Mouse (Mus musculus) neural tube, embryonic 15.5 days (tissue): ENCODE data around the gene Slit3. TPM values are rescaled to one million over a fixed set of nuclear protein-coding genes. Genes with fewer than 3 reads are reported as not detected.

ENCODE experiments used
- ATAC-seq: fragments of 200-750 bp; cut with Nextera tagmentation; 2 replicates; pipeline ENCODE4 v1.8.0; 2017; ENCODE audit warnings: mild to moderate bottlenecking, moderate TSS enrichment, moderate library complexity; ENCODE audit not compliant: low FRiP score
- H3K27ac ChIP-seq: fragments of 300-500 bp; sonication (generic); replicated peaks from 2 replicates; pipeline ENCODE4 v1.5.1; 2015; ENCODE audit warnings: mild to moderate bottlenecking, inconsistent platforms
- H3K27me3 ChIP-seq: fragments of 300-500 bp; sonication (generic); replicated peaks from 2 replicates; pipeline ENCODE4 v1.6.1; 2015; ENCODE audit warnings: inconsistent platforms
- H3K36me3 ChIP-seq: fragments of 300-500 bp; sonication (generic); 2 replicates; pipeline ENCODE4 v1.6.1; 2015; ENCODE audit warnings: inconsistent platforms
- H3K4me1 ChIP-seq: fragments of 300-500 bp; sonication (generic); 2 replicates; pipeline ENCODE4 v1.6.1; 2015; ENCODE audit warnings: inconsistent platforms
- H3K4me2 ChIP-seq: fragments of 300-500 bp; sonication (generic); 2 replicates; pipeline ENCODE4 v1.6.1; 2015; ENCODE audit warnings: inconsistent platforms, mild to moderate bottlenecking, moderate library complexity
- H3K4me3 ChIP-seq: fragments of 300-500 bp; sonication (generic); replicated peaks from 2 replicates; pipeline ENCODE4 v1.5.1; 2015; ENCODE audit warnings: mild to moderate bottlenecking, inconsistent platforms
- H3K9ac ChIP-seq: fragments of 300-500 bp; sonication (generic); replicated peaks from 2 replicates; pipeline ENCODE4 v1.6.1; 2015; ENCODE audit warnings: mild to moderate bottlenecking, inconsistent platforms
- H3K9me3 ChIP-seq: fragments of 300-500 bp; sonication (generic); replicated peaks from 2 replicates; pipeline ENCODE4 v1.6.1; 2016; ENCODE audit warnings: inconsistent platforms
- WGBS: fragments of 180-500 bp; shearing (Covaris S2); methylation state at CpG from one replicate; pipeline ENCODE4 v1.1.7; 2015; ENCODE audit warnings: mixed read lengths; 5-methylcytosine and 5-hydroxymethylcytosine counted together
- polyA plus RNA-seq: library from polyadenylated mRNA; unstranded; fragments of >200 nt; fragmentation: Nextera tagmentation; extraction: Ambion mirVana; gene quantifications from 2 replicates; pipeline ENCODE4 v1.2.1, GENCODE M21; 2015

Slit3 gene
- polyA plus RNA-seq, 1 experiment from 2014 or later, result 26.2 TPM

DNA sequence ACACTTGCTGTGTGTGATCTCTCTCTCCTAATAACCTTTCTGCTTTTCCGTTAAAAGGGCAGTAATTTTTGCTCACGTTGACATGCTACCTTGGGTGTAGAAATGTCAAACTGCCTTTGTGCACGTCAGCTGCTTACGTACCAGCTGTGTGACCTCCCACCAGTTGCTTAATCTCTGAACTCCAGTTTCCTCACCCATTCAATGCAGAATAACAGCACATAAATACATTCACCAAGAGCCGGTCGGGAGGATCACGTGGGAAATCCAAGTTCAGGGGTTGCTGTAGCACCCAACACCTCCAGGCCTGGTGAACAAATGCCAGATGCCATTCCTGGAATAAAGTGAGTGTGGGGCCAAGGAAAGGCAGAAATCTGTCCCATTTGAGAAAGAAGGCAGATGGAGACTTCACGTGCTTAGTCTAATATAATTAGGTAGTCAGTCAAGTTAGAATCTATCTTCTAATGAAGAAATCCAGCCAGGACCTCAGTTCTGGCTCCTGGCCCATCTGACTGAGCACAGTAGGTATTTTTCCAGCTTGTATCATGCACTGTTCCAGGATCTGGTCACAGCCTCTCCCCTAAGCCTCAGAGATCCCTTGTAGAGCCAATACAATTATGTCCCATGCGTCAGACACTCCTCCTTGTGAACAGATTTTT is 268.9 kb downstream of the Slit3 start:
- Histone ChIP-seq H3K9me3 (no peaks in the 10 kb centered on the region), H3K36me3 (no peaks in the 10 kb centered on the region), H3K27ac (no peak overlapping the region), H3K4me1 (peaks cover 8% of the 10 kb centered on the region; the same call in 1 of the 2 replicates), H3K4me2 (no peak overlapping the region), H3K27me3 (peaks cover 18% of the 10 kb centered on the region; the same call in 1 of the 2 replicates), H3K9ac (no peak overlapping the region), H3K4me3 (no peak overlapping the region)
- 79% methylated on average over 9 of the region's 9 CpGs for WGBS
- no peak for ATAC-seq

DNA sequence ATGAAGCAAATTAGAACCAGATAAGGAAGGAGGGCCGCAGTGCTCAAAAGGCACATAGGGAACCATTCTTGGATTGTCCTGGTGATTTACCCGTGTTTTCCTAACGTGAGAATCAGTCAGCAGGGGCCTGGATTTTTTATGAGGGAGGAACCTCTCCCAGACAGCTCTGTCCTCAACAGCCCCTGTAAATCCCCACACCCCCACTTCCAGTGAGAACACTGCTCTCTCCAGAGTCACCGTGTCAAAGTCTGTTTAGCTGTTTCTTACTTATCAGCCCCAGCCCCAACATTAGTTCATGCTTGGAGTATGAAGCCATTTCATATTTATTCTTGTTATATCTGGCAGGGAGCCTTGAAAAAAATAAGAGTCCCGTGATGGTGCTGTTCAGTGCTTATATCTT is 272.8 kb downstream of the Slit3 start:
- ATAC-seq, result no peak
- no peaks in the 10 kb centered on the region for H3K36me3 ChIP-seq
- 16% methylated on average over 5 of the region's 5 CpGs for WGBS

GRCm38 (mm10) chr11:35395376-35395775 is 274.4 kb downstream of the Slit3 start:
- 59% methylated on average over 8 of the region's 8 CpGs for WGBS
- Histone ChIP-seq H3K9ac (no peak overlapping the region), H3K9me3 (no peaks in the 10 kb centered on the region), H3K4me3 (no peak overlapping the region), H3K36me3 (no peaks in the 10 kb centered on the region), H3K4me2 (no peak overlapping the region), H3K27me3 (peaks cover 17% of the 10 kb centered on the region; the same call in 1 of the 2 replicates), H3K4me1 (peaks cover 8% of the 10 kb centered on the region; the same call in 1 of the 2 replicates), H3K27ac (no peak overlapping the region)
- no peak for ATAC-seq

More for the DNA sequence above, 272.8 kb downstream of the Slit3 start:
- H3K4me3 ChIP-seq, result no peak overlapping the region
- no peak overlapping the region for H3K9ac ChIP-seq
- no peaks in the 10 kb centered on the region for H3K9me3 ChIP-seq
- H3K27me3 ChIP-seq, result peaks cover 22% of the 10 kb centered on the region; the same call in 1 of the 2 replicates
- H3K4me2 ChIP-seq, result no peak overlapping the region
- H3K27ac ChIP-seq, result no peak overlapping the region
- H3K4me1 ChIP-seq, result peaks cover 8% of the 10 kb centered on the region; the same call in 1 of the 2 replicates

DNA sequence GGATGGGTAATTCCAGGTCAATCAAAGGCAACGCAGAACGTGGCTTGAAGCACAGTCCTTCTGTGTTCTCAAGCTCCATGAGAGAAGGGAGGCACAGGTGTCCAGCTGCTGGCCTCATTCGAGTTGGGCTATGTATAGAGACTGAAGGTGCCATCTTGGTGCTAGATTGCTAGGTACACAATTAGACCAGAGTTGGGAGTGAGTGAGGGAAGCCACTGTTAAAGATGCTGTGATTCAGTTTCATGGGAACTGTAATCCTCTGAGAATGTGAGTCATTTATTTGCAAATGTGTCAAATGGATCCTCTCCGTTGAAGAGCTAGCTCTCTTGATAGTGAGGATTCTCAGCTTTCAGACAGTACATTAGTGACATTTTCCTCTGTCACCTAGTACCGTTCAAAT is 277.3 kb downstream of the Slit3 start:
- peaks cover 12% of the 10 kb centered on the region; the same call in 1 of the 2 replicates for H3K27me3 ChIP-seq
- peaks cover 8% of the 10 kb centered on the region; the same call in 1 of the 2 replicates for H3K4me1 ChIP-seq
- ATAC-seq, result no peak
- WGBS, result 81% methylated on average over 5 of the region's 5 CpGs
- no peaks in the 10 kb centered on the region for H3K9me3 ChIP-seq
- no peaks in the 10 kb centered on the region for H3K36me3 ChIP-seq
- H3K9ac ChIP-seq, result no peak overlapping the region
- no peak overlapping the region for H3K4me3 ChIP-seq
- H3K27ac ChIP-seq, result no peak overlapping the region
- no peak overlapping the region for H3K4me2 ChIP-seq

DNA sequence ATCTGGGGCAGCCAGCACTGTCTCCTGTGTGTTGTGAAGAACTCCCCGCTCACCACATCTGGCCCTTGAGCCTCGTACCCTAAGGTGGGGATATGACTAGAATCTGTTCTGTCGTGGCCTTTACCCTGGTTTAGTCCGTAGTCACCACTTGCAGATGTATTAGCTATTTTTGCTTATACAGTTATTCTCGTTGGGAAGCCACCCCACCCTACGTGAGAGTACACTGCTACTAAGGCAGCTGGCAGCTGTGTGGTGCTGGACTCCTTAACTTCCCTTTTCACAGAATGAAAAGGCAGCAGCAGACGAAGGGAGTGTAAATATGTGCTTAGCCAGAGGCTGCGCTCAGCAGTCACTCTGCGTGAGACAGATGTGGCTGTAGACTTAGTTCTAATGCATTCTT is 282.5 kb downstream of the Slit3 start:
- Histone ChIP-seq H3K9ac (no peak overlapping the region), H3K27ac (no peak overlapping the region), H3K36me3 (no peaks in the 10 kb centered on the region), H3K9me3 (no peaks in the 10 kb centered on the region), H3K4me3 (no peak overlapping the region), H3K4me2 (no peak overlapping the region), H3K4me1 (peaks cover 9% of the 10 kb centered on the region; the same call in 1 of the 2 replicates), H3K27me3 (peaks cover 26% of the 10 kb centered on the region)
- ATAC-seq, result no peak
- 81% methylated on average over 9 of the region's 9 CpGs for WGBS

- Histone ChIP-seq H3K9ac (no peak overlapping the region), H3K36me3 (no peaks in the 10 kb centered on the region), H3K27me3 (peaks cover 32% of the 10 kb centered on the region), H3K27ac (no peak overlapping the region), H3K9me3 (no peaks in the 10 kb centered on the region), H3K4me2 (no peak overlapping the region), H3K4me3 (no peak overlapping the region), H3K4me1 (peaks cover 9% of the 10 kb centered on the region; the same call in 1 of the 2 replicates)
- ATAC-seq, result no peak
- 64% methylated on average over 3 of the region's 3 CpGs for WGBS
Measured at GRCm38 (mm10) chr11:35406045-35406444, 285.0 kb downstream of the Slit3 start.

- no peak overlapping the region for H3K27ac ChIP-seq
- H3K9me3 ChIP-seq, result no peaks in the 10 kb centered on the region
- peaks cover 9% of the 10 kb centered on the region; the same call in 1 of the 2 replicates for H3K4me1 ChIP-seq
- no peak for ATAC-seq
- WGBS, result 79% methylated on average over 6 of the region's 6 CpGs
- H3K27me3 ChIP-seq, result peaks cover 32% of the 10 kb centered on the region
- no peak overlapping the region for H3K9ac ChIP-seq
- no peaks in the 10 kb centered on the region for H3K36me3 ChIP-seq
- H3K4me2 ChIP-seq, result no peak overlapping the region
- no peak overlapping the region for H3K4me3 ChIP-seq
Measured at GRCm38 (mm10) chr11:35406522-35406921, 285.5 kb downstream of the Slit3 start.

DNA sequence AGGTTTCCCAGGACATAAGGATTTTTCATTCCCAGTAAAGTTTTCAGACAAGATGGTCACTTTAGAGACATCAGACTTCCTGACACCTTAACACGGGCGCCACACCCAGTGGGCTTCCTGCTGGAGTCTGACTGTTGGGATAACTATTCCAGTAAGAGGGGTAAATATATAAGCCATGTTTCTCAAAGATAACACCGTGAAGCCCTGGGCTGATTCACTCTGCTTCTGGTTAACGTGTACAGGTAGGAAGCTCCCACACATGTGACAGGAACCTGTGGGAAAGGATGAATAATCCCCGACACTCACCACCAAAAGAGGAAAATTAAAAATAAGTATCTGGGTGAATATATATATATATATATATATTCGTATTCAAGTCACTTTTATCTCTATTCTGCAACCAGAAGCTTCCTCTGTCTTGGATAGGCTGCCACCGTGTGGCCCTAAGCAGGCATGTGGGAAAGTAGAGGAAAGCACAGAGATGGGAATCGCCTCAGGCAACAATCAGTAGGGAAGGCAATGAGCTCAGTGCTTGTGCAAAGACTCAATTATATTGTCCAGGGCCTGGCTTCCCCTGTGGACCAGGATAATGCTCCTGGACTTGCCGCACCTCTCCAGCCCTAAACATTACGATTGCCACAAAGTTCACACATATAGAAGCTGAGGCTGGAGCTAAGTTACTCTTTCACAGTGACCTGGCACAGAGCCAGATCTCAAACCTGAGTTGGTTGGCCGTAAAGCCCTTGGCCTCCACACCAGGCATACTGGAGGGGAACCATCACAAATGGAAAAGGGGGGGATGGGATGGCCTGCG is 286.5 kb downstream of the Slit3 start:
- Histone ChIP-seq H3K27me3 (peaks cover 32% of the 10 kb centered on the region), H3K4me3 (no peak overlapping the region), H3K4me1 (peaks cover 9% of the 10 kb centered on the region; the same call in 1 of the 2 replicates), H3K27ac (no peak overlapping the region), H3K9me3 (no peaks in the 10 kb centered on the region), H3K4me2 (no peak overlapping the region), H3K36me3 (no peaks in the 10 kb centered on the region), H3K9ac (no peak overlapping the region)
- peak; percentile 81 for ATAC-seq
- 47% methylated on average over 12 of the region's 12 CpGs for WGBS

GRCm38 (mm10) chr11:35410431-35410830 is 289.4 kb downstream of the Slit3 start:
- 73% methylated on average over 3 of the region's 3 CpGs for WGBS
- H3K9ac ChIP-seq, result no peak overlapping the region
- H3K36me3 ChIP-seq, result no peaks in the 10 kb centered on the region
- ATAC-seq, result no peak
- H3K4me3 ChIP-seq, result no peak overlapping the region
- no peaks in the 10 kb centered on the region for H3K9me3 ChIP-seq
- H3K27ac ChIP-seq, result no peak overlapping the region
- H3K4me1 ChIP-seq, result peaks cover 9% of the 10 kb centered on the region; the same call in 1 of the 2 replicates
- H3K27me3 ChIP-seq, result peaks cover 10% of the 10 kb centered on the region
- no peak overlapping the region for H3K4me2 ChIP-seq

DNA sequence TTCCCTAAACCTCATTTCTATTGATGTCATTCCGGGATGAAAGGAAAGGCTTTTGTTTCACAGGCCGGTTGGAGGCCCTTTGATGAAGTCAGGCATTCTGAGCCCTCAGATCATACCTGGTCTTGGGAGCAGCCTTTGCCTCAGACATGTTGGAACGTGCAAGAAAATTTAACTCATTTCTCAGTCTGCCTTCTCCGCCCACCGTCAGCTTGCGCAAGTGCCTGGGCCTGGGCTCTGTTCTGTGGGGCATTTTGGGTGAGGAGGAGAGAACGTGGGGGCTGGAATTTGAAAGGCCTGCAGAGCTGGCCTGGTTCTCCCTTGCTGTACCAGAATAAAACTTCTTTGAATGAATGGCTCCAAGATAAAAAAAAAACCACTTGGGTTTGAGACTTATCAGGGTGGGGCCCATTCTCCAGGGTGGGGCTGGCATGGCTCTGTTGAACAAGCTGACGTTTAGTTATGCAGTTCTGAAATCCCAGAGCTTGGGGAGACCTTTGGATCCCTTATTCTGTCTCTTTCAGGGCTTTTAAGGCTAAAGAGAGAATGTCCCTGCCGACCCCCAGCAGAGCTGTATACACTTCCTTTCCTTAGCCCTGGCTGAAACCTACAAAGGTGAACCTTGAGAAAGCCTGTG is 294.9 kb downstream of the Slit3 start:
- 60% methylated on average over 9 of the region's 9 CpGs for WGBS
- H3K9ac ChIP-seq, result no peak overlapping the region
- no peaks in the 10 kb centered on the region for H3K36me3 ChIP-seq
- no peak overlapping the region for H3K4me3 ChIP-seq
- no peak overlapping the region for H3K27ac ChIP-seq
- H3K27me3 ChIP-seq, result 0 out of 2 replicates have a peak, but pooled peaks cover 4% of the 10 kb centered on the region
- no peak for ATAC-seq
- peaks cover 11% of the 10 kb centered on the region for H3K4me1 ChIP-seq
- no peaks in the 10 kb centered on the region for H3K9me3 ChIP-seq
- H3K4me2 ChIP-seq, result no peak overlapping the region

DNA sequence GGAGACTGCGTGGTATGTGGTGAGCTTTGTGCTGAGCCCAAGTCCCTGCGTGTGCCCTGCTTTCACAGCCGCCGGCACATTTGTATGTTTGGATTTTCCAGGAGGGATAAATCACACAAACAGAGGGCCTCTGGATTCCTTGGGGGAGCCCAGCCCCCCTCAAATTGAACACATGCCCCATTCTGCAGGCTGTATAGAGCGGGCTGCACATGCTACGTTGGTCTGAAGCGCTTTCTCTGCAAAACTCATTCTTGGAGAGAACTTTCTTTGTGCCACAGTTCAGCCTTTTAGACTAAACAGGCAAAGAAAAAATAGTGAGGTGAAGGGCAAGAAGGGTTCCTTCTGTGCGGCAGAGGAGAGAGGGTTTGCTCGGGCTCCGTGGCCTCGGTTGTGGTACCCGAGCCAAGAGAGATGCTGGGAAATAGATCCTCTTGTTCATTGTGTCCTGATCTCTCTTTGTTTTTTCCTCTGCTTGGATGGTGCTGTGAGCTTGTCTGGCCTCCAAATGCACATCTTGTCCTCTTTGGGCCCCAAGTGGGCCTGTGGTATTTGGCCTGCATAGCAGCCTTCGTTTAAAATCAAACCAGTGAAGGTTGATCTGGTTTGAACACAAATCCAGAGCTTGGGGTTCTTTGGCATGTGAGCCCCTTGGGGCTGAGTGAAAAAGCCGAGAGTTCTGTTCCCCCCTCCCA is 295.5 kb downstream of the Slit3 start:
- ATAC-seq, result no peak
- Histone ChIP-seq H3K27me3 (0 out of 2 replicates have a peak, but pooled peaks cover 4% of the 10 kb centered on the region), H3K9me3 (no peaks in the 10 kb centered on the region), H3K4me2 (no peak overlapping the region), H3K4me1 (peaks cover 11% of the 10 kb centered on the region), H3K4me3 (no peak overlapping the region), H3K36me3 (no peaks in the 10 kb centered on the region), H3K27ac (no peak overlapping the region), H3K9ac (no peak overlapping the region)
- 57% methylated on average over 14 of the region's 14 CpGs for WGBS
